Mouse (Mus musculus) megakaryocyte progenitor cell, adult 5-6 weeks (primary cell): Measurements from ENCODE around the gene Gm20388. TPM values are rescaled to one million over a fixed set of nuclear protein-coding genes. Genes with fewer than 3 reads are reported as not detected.

ENCODE experiments used
- ATAC-seq: replicated peaks from 2 replicates; pipeline ENCODE4 v1.8.0; 2016; ENCODE audit warnings: mild to moderate bottlenecking, moderate TSS enrichment, inconsistent platforms; ENCODE audit not compliant: poor library complexity
- total RNA-seq, 2 experiments: library from RNA; stranded (forward) in 1 of 2; stranded (reverse) in 1 of 2; fragments of 157-497, 149-512 nt in 1 of 2; fragments of 200-1000 nt in 1 of 2; gene quantifications; 2 replicates each; pipeline versions ENCODE4 v1.2.3 to v1.2.4; 2015 to 2017

Gene Gm20388
- total RNA-seq, 2 experiments from 2014 or later = 18.6 TPM; not detected in 1

- ATAC-seq = no peak
Observed at GRCm38 (mm10) chr8:120151151-120151550, 240.5 kb downstream of the Gm20388 start.

GRCm38 (mm10) chr8:120152636-120153035 lies 242.0 kb downstream of the Gm20388 start:
- ATAC-seq = peak; percentile 95

- no peak for ATAC-seq
Observed at GRCm38 (mm10) chr8:120160366-120160765, 249.7 kb downstream of the Gm20388 start.

GRCm38 (mm10) chr8:120161658-120162403 lies 251.2 kb downstream of the Gm20388 start:
- ATAC-seq = no peak

GRCm38 (mm10) chr8:120162404-120162752 lies 251.7 kb downstream of the Gm20388 start:
- ATAC-seq = peak; percentile 86

- no peak for ATAC-seq
Observed at GRCm38 (mm10) chr8:120163376-120163775, 252.7 kb downstream of the Gm20388 start.

- ATAC-seq = no peak
Observed at GRCm38 (mm10) chr8:120164026-120164425, 253.4 kb downstream of the Gm20388 start.

- ATAC-seq = no peak
Observed at GRCm38 (mm10) chr8:120167136-120167535, 256.5 kb downstream of the Gm20388 start.

GRCm38 (mm10) chr8:120167821-120168220 lies 257.2 kb downstream of the Gm20388 start:
- ATAC-seq = no peak

- ATAC-seq = no peak
Observed at GRCm38 (mm10) chr8:120169119-120169518, 258.5 kb downstream of the Gm20388 start.

GRCm38 (mm10) chr8:120173195-120173594 lies 262.6 kb downstream of the Gm20388 start:
- no peak for ATAC-seq

GRCm38 (mm10) chr8:120174606-120175005 lies 264.0 kb downstream of the Gm20388 start:
- ATAC-seq = no peak

GRCm38 (mm10) chr8:120176605-120177004 lies 266.0 kb downstream of the Gm20388 start:
- ATAC-seq = no peak

- peak; percentile 26; the same call in 1 of the 2 replicates for ATAC-seq
Observed at GRCm38 (mm10) chr8:120177318-120178123, 266.9 kb downstream of the Gm20388 start, which contains the start of gene Fam92b. TSS of gene Fam92b (minus strand) at chr8:120177466.

- no peak for ATAC-seq
Observed at GRCm38 (mm10) chr8:120178124-120178514, 267.5 kb downstream of the Gm20388 start.

GRCm38 (mm10) chr8:120179027-120179431 lies 268.4 kb downstream of the Gm20388 start:
- ATAC-seq = peak; percentile 91

- no peak for ATAC-seq
Observed at GRCm38 (mm10) chr8:120180445-120180970, 269.9 kb downstream of the Gm20388 start.

- ATAC-seq = no peak
Observed at GRCm38 (mm10) chr8:120181274-120181673, 270.6 kb downstream of the Gm20388 start.

GRCm38 (mm10) chr8:120181861-120182414 lies 271.3 kb downstream of the Gm20388 start:
- ATAC-seq = no peak

GRCm38 (mm10) chr8:120184366-120184765 lies 273.7 kb downstream of the Gm20388 start:
- no peak for ATAC-seq
